Mouse (Mus musculus): Measurements from ENCODE around the gene Nr1d1.

GRCm38 (mm10) chr11:98795714-98796514, 20.8 kb upstream of the Nr1d1 start:
- TF ChIP-seq CTCF (IDR thresholded peaks at IDR 0.05; ENCODE audit: low read depth) (no peak), EP300 (IDR thresholded peaks at IDR 0.05; ENCODE audit: low read depth) (no peak)

All from heart, postnatal 0 days (tissue).